Mouse (Mus musculus) MEL (cell line): ENCODE data around the gene Upf1. TPM values are rescaled to one million over a fixed set of nuclear protein-coding genes. Genes with fewer than 3 reads are reported as not detected.

Experiments used
- DNase-seq: peaks from one replicate; pipeline ENCODE4 v3.0.0; 2011; ENCODE audit warnings: low read depth, low spot score
- H3K27ac ChIP-seq: 2 replicates; pipeline ENCODE4 v1.5.1; 2012; ENCODE audit warnings: low read depth, mild to moderate bottlenecking, control low read depth, low read length, moderate library complexity; ENCODE audit not compliant: control insufficient read depth
- H3K27me3 ChIP-seq, 2 experiments: fragments of 150-350 bp in 1 of 2; sonication (generic) in 1 of 2; 2 replicates each; pipeline ENCODE4 v1.6.1; 2012; ENCODE audit warnings: low read length in 2 of 2, mild to moderate bottlenecking in 2 of 2, improper control_type of control experiment in 1 of 2, moderate library complexity in 1 of 2; ENCODE audit not compliant: insufficient read depth in 2 of 2, control insufficient read depth in 1 of 2
- H3K36me3 ChIP-seq, 2 experiments: 2 replicates each; pipeline ENCODE4 v1.6.1; 2012 to 2014; ENCODE audit warnings: low read length in 2 of 2, improper control_type of control experiment in 1 of 2, inconsistent platforms in 1 of 2, mild to moderate bottlenecking in 1 of 2; ENCODE audit not compliant: insufficient read depth in 2 of 2, control insufficient read depth in 1 of 2
- H3K4me1 ChIP-seq, 2 experiments: fragments of 150-350 bp in 1 of 2; sonication (generic) in 1 of 2; 2 replicates each; pipeline ENCODE4 v1.6.1; 2012; ENCODE audit warnings: low read length in 2 of 2, improper control_type of control experiment in 1 of 2, mild to moderate bottlenecking in 1 of 2; ENCODE audit not compliant: insufficient read depth in 2 of 2, control insufficient read depth in 1 of 2
- H3K4me3 ChIP-seq, 2 experiments: fragments of 150-350 bp in 1 of 2; sonication (generic) in 1 of 2; 2 replicates each; pipeline ENCODE4 v1.5.1; 2012; ENCODE audit warnings: low read depth in 2 of 2, low read length in 2 of 2, mild to moderate bottlenecking in 2 of 2, moderate library complexity in 2 of 2, control low read depth in 1 of 2, improper control_type of control experiment in 1 of 2; ENCODE audit not compliant: control insufficient read depth in 1 of 2, insufficient read depth in 1 of 2
- H3K79me2 ChIP-seq: 2 replicates; pipeline ENCODE4 v1.6.1; 2012; ENCODE audit warnings: mild to moderate bottlenecking, low read length, moderate library complexity; ENCODE audit not compliant: control insufficient read depth, poor library complexity, insufficient read depth
- H3K9ac ChIP-seq: 2 replicates; pipeline ENCODE4 v1.6.1; 2012; ENCODE audit warnings: low read depth, mild to moderate bottlenecking, control low read depth, low read length, moderate library complexity; ENCODE audit not compliant: control insufficient read depth, poor library complexity, severe bottlenecking
- H3K9me3 ChIP-seq: fragments of 150-350 bp; sonication (generic); replicated peaks from 2 replicates; pipeline ENCODE4 v1.6.1; 2012; ENCODE audit warnings: mild to moderate bottlenecking, low read length, improper control_type of control experiment, moderate library complexity; ENCODE audit not compliant: insufficient read depth
- CTCF ChIP-seq, 3 experiments: IDR thresholded peaks in 2 of 3; conservative IDR thresholded peaks in 1 of 3; 2 replicates each; pipeline ENCODE4 v1.5.1; 2011 to 2012; ENCODE audit warnings: low read length in 3 of 3, low read depth in 2 of 3, mild to moderate bottlenecking in 2 of 3, improper control_type of control experiment in 1 of 3, inconsistent platforms in 1 of 3, mixed read lengths in 1 of 3, moderate library complexity in 1 of 3; ENCODE audit not compliant: control insufficient read depth in 1 of 3, insufficient read depth in 1 of 3, poor library complexity in 1 of 3, severe bottlenecking in 1 of 3
- EP300 ChIP-seq, 2 experiments: IDR thresholded peaks; 2 replicates each; pipeline ENCODE4 v1.6.1; 2011; ENCODE audit warnings: improper control_type of control experiment in 2 of 2, low read length in 2 of 2, low read depth in 1 of 2, mild to moderate bottlenecking in 1 of 2
- ETS1 ChIP-seq: IDR thresholded peaks from 2 replicates; pipeline ENCODE4 v1.6.1; 2012; ENCODE audit warnings: low read depth, mild to moderate bottlenecking, inconsistent platforms, low read length, improper control_type of control experiment, moderate library complexity
- HCFC1 ChIP-seq: IDR thresholded peaks from 2 replicates; pipeline ENCODE4 v1.6.1; 2012; ENCODE audit warnings: low read depth, mild to moderate bottlenecking, inconsistent platforms, low read length, improper control_type of control experiment, moderate library complexity
- MAFK ChIP-seq: IDR thresholded peaks from 2 replicates; pipeline ENCODE4 v1.6.1; 2011; ENCODE audit warnings: low read depth, mild to moderate bottlenecking, low read length, improper control_type of control experiment, borderline replicate concordance
- MAZ ChIP-seq: IDR thresholded peaks from 2 replicates; pipeline ENCODE4 v1.6.1; 2012; ENCODE audit warnings: low read depth, mild to moderate bottlenecking, inconsistent platforms, low read length, improper control_type of control experiment
- MYB ChIP-seq: IDR thresholded peaks from 2 replicates; pipeline ENCODE4 v1.6.1; 2011; ENCODE audit warnings: mild to moderate bottlenecking, low read depth, low read length, improper control_type of control experiment
- MYC ChIP-seq: IDR thresholded peaks from 2 replicates; pipeline ENCODE4 v1.6.1; 2011; ENCODE audit warnings: low read depth, mild to moderate bottlenecking, low read length, improper control_type of control experiment, moderate library complexity
- POLR2A ChIP-seq, 2 experiments: IDR thresholded peaks; 2 replicates each; pipeline ENCODE4 v1.6.1; 2011 to 2012; ENCODE audit warnings: low read length in 2 of 2, mild to moderate bottlenecking in 2 of 2, control low read depth in 1 of 2, improper control_type of control experiment in 1 of 2, low read depth in 1 of 2, moderate library complexity in 1 of 2; ENCODE audit not compliant: control insufficient read depth in 1 of 2, insufficient read depth in 1 of 2, poor library complexity in 1 of 2
- POLR2AphosphoS5 ChIP-seq: IDR thresholded peaks from 2 replicates; pipeline ENCODE4 v1.6.1; 2012; ENCODE audit warnings: low read depth, borderline replicate concordance, mild to moderate bottlenecking, inconsistent platforms, low read length, moderate library complexity, mixed read lengths
- RCOR1 ChIP-seq: IDR thresholded peaks from 2 replicates; pipeline ENCODE4 v1.6.1; 2012; ENCODE audit warnings: low read depth, mild to moderate bottlenecking, inconsistent platforms, low read length, improper control_type of control experiment
- TCF12 ChIP-seq: IDR thresholded peaks from 2 replicates; pipeline ENCODE4 v1.6.1; 2014; ENCODE audit warnings: low read depth, mild to moderate bottlenecking, inconsistent platforms, low read length, improper control_type of control experiment, moderate library complexity
- UBTF ChIP-seq: IDR thresholded peaks from 2 replicates; pipeline ENCODE4 v1.6.1; 2012; ENCODE audit warnings: low read depth, mild to moderate bottlenecking, inconsistent platforms, low read length, improper control_type of control experiment, moderate library complexity, borderline replicate concordance; ENCODE audit not compliant: insufficient read depth
- USF2 ChIP-seq, 2 experiments: IDR thresholded peaks; 2 replicates each; pipeline ENCODE4 v1.6.1; 2011 to 2012; ENCODE audit warnings: improper control_type of control experiment in 2 of 2, low read length in 2 of 2, borderline replicate concordance in 1 of 2, inconsistent platforms in 1 of 2, low read depth in 1 of 2, mild to moderate bottlenecking in 1 of 2; ENCODE audit not compliant: insufficient read depth in 1 of 2
- ZC3H11A ChIP-seq: IDR thresholded peaks from 2 replicates; pipeline ENCODE4 v1.6.1; 2012; ENCODE audit warnings: low read depth, mild to moderate bottlenecking, inconsistent platforms, low read length, improper control_type of control experiment
- ZNF384 ChIP-seq: IDR thresholded peaks from 2 replicates; pipeline ENCODE4 v1.6.1; 2012; ENCODE audit warnings: low read depth, mild to moderate bottlenecking, inconsistent platforms, low read length, improper control_type of control experiment
- polyA plus RNA-seq, 2 experiments: library from polyadenylated mRNA; stranded (reverse) in 1 of 2; unstranded in 1 of 2; fragments of >175 nt in 1 of 2; fragments of >200 nt in 1 of 2; gene quantifications; 2 replicates each; pipeline versions ENCODE4 v1.2.1 to v1.2.4; 2012; ENCODE audit warnings: low replicate concordance in 2 of 2, low read depth in 1 of 2; ENCODE audit not compliant: insufficient read length in 2 of 2, insufficient read depth in 1 of 2, missing spikeins in 1 of 2
- total RNA-seq: library from RNA; depleted of rRNA; stranded (reverse); fragments of 300-350 nt; gene quantifications from 2 replicates; pipeline ENCODE4 v1.2.3, GENCODE M21; 2012

Gene Upf1
- total and polyA plus RNA-seq, 3 experiments, result 55.4 to 289 (median 89.5) TPM

- no peak for TF ChIP-seq HCFC1
These were observed 67.8 kb downstream of the Upf1 start (continued) for GRCm38 (mm10) chr8:70285304-70285703.

DNA sequence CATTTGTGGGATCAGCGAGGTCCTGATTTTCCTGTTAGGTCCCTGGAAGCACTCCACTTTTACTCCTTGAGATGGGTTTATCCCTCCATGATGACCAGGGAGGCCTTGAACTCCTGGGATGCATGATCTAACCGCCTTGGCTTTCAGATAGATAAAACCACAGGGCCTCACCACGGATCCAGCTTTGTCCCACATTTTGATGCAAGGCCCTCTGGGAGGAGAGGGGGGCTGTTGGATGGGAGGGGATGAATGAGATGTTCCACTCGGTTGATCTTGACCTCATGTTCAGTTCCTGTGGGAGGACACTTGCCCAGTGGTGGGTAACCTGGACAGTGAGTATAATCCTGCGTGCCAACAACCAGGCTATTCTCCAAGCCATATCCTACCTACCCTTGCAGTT lies 68.7 kb downstream of the Upf1 start:
- Histone ChIP-seq H3K9me3 (no peaks in the 10 kb centered on the region), H3K27me3 (no peaks in the 10 kb centered on the region)

GRCm38 (mm10) chr8:70283136-70284077 lies 69.7 kb downstream of the Upf1 start:
- DNase-seq, result peak; percentile 41
- Histone ChIP-seq H3K79me2 (peaks cover 5% of the 10 kb centered on the region; the same call in 1 of the 2 replicates), H3K36me3 (peaks cover 0 to 2% of the 10 kb centered on the region in 2 experiments; a peak in 2 of 4 replicates)
- TF ChIP-seq EP300 (IDR thresholded peaks at IDR 0.05; ENCODE audit: low read depth in 1 of 2, low read length in 2 of 2) (no peak), POLR2A (IDR thresholded peaks at IDR 0.05; ENCODE audit: control insufficient read depth in 1 of 2, insufficient read depth in 1 of 2, low read depth in 1 of 2, low read length in 2 of 2, poor library complexity in 1 of 2) (0 out of 4 replicates have a peak, but pooled peaks of 1 of the 2 experiments have one; percentile 8)
- TF ChIP-seq, all 39 proteins: peak for 1
- Histone ChIP-seq H3K4me1 (peaks cover 0 to 10% of the 10 kb centered on the region in 2 experiments; a peak in 3 of 4 replicates), H3K27ac (peak overlapping the region; percentile 39; the same call in 1 of the 2 replicates), H3K27me3 (no peaks in the 10 kb centered on the region), H3K9ac (peak overlapping the region; percentile 97), H3K4me3 (peak overlapping the region; percentile 89 to 90), H3K9me3 (no peaks in the 10 kb centered on the region)

More for the DNA sequence above, 68.7 kb downstream of the Upf1 start:
- no peak for DNase-seq
- H3K36me3 ChIP-seq, result peaks cover 0 to 2% of the 10 kb centered on the region in 2 experiments; a peak in 2 of 4 replicates
- H3K4me3 ChIP-seq, result no peak overlapping the region
- TF ChIP-seq USF2 (IDR thresholded peaks at IDR 0.05; ENCODE audit: borderline replicate concordance in 1 of 2, insufficient read depth in 1 of 2, low read depth in 1 of 2, low read length in 2 of 2), result no peak
- no peak for TF ChIP-seq ETS1
- no peak for TF ChIP-seq MAZ
- no peak for TF ChIP-seq ZNF384
- no peak for TF ChIP-seq MYB
- TF ChIP-seq POLR2A (IDR thresholded peaks at IDR 0.05; ENCODE audit: control insufficient read depth in 1 of 2, insufficient read depth in 1 of 2, low read depth in 1 of 2, low read length in 2 of 2, poor library complexity in 1 of 2), result no peak
- TF ChIP-seq MAFK, result no peak
- no peak for TF ChIP-seq ZC3H11A
- TF ChIP-seq CTCF (IDR thresholded peaks at IDR 0.05 in 2 of 3, conservative IDR thresholded peaks at IDR 0.05 in 1 of 3; ENCODE audit: control insufficient read depth in 1 of 3, insufficient read depth in 1 of 3, low read depth in 2 of 3, low read length in 3 of 3, poor library complexity in 1 of 3, severe bottlenecking in 1 of 3), result no peak
- TF ChIP-seq UBTF, result no peak
- no peak for TF ChIP-seq POLR2AphosphoS5
- TF ChIP-seq TCF12, result no peak
- no peak for TF ChIP-seq RCOR1
- TF ChIP-seq MYC, result no peak
- H3K79me2 ChIP-seq, result peaks cover 5% of the 10 kb centered on the region; the same call in 1 of the 2 replicates
- H3K9ac ChIP-seq, result no peak overlapping the region
- H3K4me1 ChIP-seq, result peaks cover 0 to 10% of the 10 kb centered on the region in 2 experiments; a peak in 3 of 4 replicates
- H3K27ac ChIP-seq, result no peak overlapping the region
